Mouse (Mus musculus) intestine, postnatal 0 days (tissue): ENCODE results near the gene Gm21677. TPM values are rescaled to one million over a fixed set of nuclear protein-coding genes. Genes with fewer than 3 reads are reported as not detected.
"Not testable (repeated sequence)": the region's sequence is repeated elsewhere in the genome, so short reads cannot be mapped to it uniquely, and the experiment has no call there.

Source experiments
- ATAC-seq: fragments of 200-750 bp; cut with Nextera tagmentation; 2 replicates; pipeline ENCODE4 v1.8.0; 2017; ENCODE audit warnings: mild to moderate bottlenecking, moderate TSS enrichment, moderate library complexity
- H3K27ac ChIP-seq: fragments of 300-500 bp; sonication (generic); 2 replicates; pipeline ENCODE4 v1.5.1; 2014; ENCODE audit warnings: mild to moderate bottlenecking, low read depth, low read length, moderate library complexity
- H3K27me3 ChIP-seq: fragments of 300-500 bp; sonication (generic); replicated peaks from 2 replicates; pipeline ENCODE4 v1.6.1; 2014; ENCODE audit warnings: low read length, mixed read lengths; ENCODE audit not compliant: control insufficient read depth, insufficient read depth
- H3K36me3 ChIP-seq: fragments of 300-500 bp; sonication (generic); 2 replicates; pipeline ENCODE4 v1.6.1; 2014; ENCODE audit warnings: mild to moderate bottlenecking, moderate library complexity; ENCODE audit not compliant: control insufficient read depth, insufficient read depth
- H3K4me1 ChIP-seq: fragments of 300-500 bp; sonication (generic); replicated peaks from 2 replicates; pipeline ENCODE4 v1.6.1; 2014; ENCODE audit warnings: antibody characterized with exemption, low read length, mixed read lengths; ENCODE audit not compliant: control insufficient read depth, insufficient read depth
- H3K4me2 ChIP-seq: fragments of 300-500 bp; sonication (generic); replicated peaks from 2 replicates; pipeline ENCODE4 v1.6.1; 2014; ENCODE audit warnings: low read depth, mild to moderate bottlenecking, moderate library complexity
- H3K4me3 ChIP-seq: fragments of 300-500 bp; sonication (generic); 2 replicates; pipeline ENCODE4 v1.5.1; 2014; ENCODE audit warnings: low read depth, low read length
- H3K9ac ChIP-seq: fragments of 300-500 bp; sonication (generic); 2 replicates; pipeline ENCODE4 v1.6.1; 2014; ENCODE audit warnings: mild to moderate bottlenecking, low read depth, low read length
- H3K9me3 ChIP-seq: fragments of 300-500 bp; sonication (generic); 2 replicates; pipeline ENCODE4 v1.6.1; 2016; ENCODE audit warnings: mixed run types; ENCODE audit not compliant: control insufficient read depth
- WGBS: fragments of 180-500 bp; shearing (Covaris S2); extraction: QIAGEN DNeasy Blood & Tissue Kit; methylation state at CpG from one replicate; pipeline ENCODE4 v1.1.7; 2014; 5-methylcytosine and 5-hydroxymethylcytosine counted together
- polyA plus RNA-seq: library from polyadenylated mRNA; unstranded; fragments of >200 nt; fragmentation: Nextera tagmentation; extraction: Ambion mirVana; gene quantifications from 2 replicates; pipeline ENCODE4 v1.2.1, GENCODE M21; 2015

The Gm21677 gene
- not detected in 2 replicates for polyA plus RNA-seq

- not testable (repeated sequence) for H3K9ac ChIP-seq, ATAC-seq, H3K9me3 ChIP-seq, H3K36me3 ChIP-seq, H3K27me3 ChIP-seq, H3K4me2 ChIP-seq, H3K27ac ChIP-seq, H3K4me1 ChIP-seq, H3K4me3 ChIP-seq
- WGBS, result no CpG with 5 or more reads among the region's 9 CpGs
Measured at GRCm38 (mm10) chrY:3306349-3306748, at the start of gene Gm21677. Gm21677 (minus strand) TSS chrY:3306449.

GRCm38 (mm10) chrY:3345229-3345628, 39.0 kb upstream of the Gm21677 start, which contains the start of gene Gm21693:
Gm21693 (minus strand) TSS chrY:3345329.
- not testable (repeated sequence) for ATAC-seq, H3K9me3 ChIP-seq, H3K36me3 ChIP-seq, H3K27ac ChIP-seq, H3K27me3 ChIP-seq, H3K9ac ChIP-seq, H3K4me3 ChIP-seq, H3K4me2 ChIP-seq, H3K4me1 ChIP-seq
- WGBS, result no CpG with 5 or more reads among the region's 9 CpGs

- not testable (repeated sequence) for H3K4me2 ChIP-seq, H3K9ac ChIP-seq, H3K27me3 ChIP-seq, H3K27ac ChIP-seq, H3K36me3 ChIP-seq, H3K4me3 ChIP-seq, H3K9me3 ChIP-seq, ATAC-seq, H3K4me1 ChIP-seq
- no CpG with 5 or more reads among the region's 11 CpGs for WGBS
Measured at GRCm38 (mm10) chrY:3340661-3341060, 34.4 kb upstream of the Gm21677 start.

Other genes starting within 250 kb of the Gm21677 start
- not detected in 2 replicates for gene Gm21693, start 38.9 kb upstream of the Gm21677 start, polyA plus RNA-seq
- gene Gm21704, start 103.7 kb upstream of the Gm21677 start, polyA plus RNA-seq, result not detected in 2 replicates
- gene Gm21708, start 103.7 kb upstream of the Gm21677 start, polyA plus RNA-seq, result not detected in 2 replicates